Mouse (Mus musculus) G1E (cell line): Measurements from ENCODE around the gene Pfn1. TPM values are rescaled to one million over a fixed set of nuclear protein-coding genes. Genes with fewer than 3 reads are reported as not detected.

Experiments used
- ATAC-seq: 2 replicates; pipeline ENCODE4 v1.8.0; 2016; ENCODE audit warnings: mild to moderate bottlenecking; ENCODE audit not compliant: insufficient number of reproducible peaks, poor library complexity, low FRiP score, severe bottlenecking; ENCODE audit errors: extremely low read depth
- DNase-seq: peaks from one replicate; pipeline ENCODE4 v3.0.0; 2012; ENCODE audit warnings: low spot score
- H3K27me3 ChIP-seq: 2 replicates; pipeline ENCODE4 v1.6.1; 2012; ENCODE audit warnings: mild to moderate bottlenecking, low read length, inconsistent platforms; ENCODE audit not compliant: insufficient read depth
- H3K36me3 ChIP-seq: replicated peaks from 2 replicates; pipeline ENCODE3; 2012; ENCODE audit warnings: mild to moderate bottlenecking, inconsistent platforms
- H3K4me1 ChIP-seq: 2 replicates; pipeline ENCODE4 v1.6.1; 2012; ENCODE audit warnings: low read depth, low read length, inconsistent platforms, mixed read lengths; ENCODE audit not compliant: insufficient read depth
- H3K4me3 ChIP-seq: 2 replicates; pipeline ENCODE4 v1.5.1; 2012; ENCODE audit warnings: low read depth, mild to moderate bottlenecking, inconsistent platforms, low read length, moderate library complexity, mixed read lengths
- H3K9me3 ChIP-seq: replicated peaks from 2 replicates; pipeline ENCODE4 v1.6.1; 2012; ENCODE audit warnings: inconsistent platforms
- CTCF ChIP-seq: IDR thresholded peaks from 2 replicates; pipeline ENCODE4 v1.5.1; 2012; ENCODE audit warnings: low read depth, low read length, inconsistent platforms, mixed read lengths
- GATA1 ChIP-seq: IDR thresholded peaks from 2 replicates; pipeline ENCODE4 v1.6.1; 2012; ENCODE audit warnings: borderline replicate concordance, low read length, inconsistent platforms, mixed read lengths
- GATA2 ChIP-seq: IDR thresholded peaks from 2 replicates; pipeline ENCODE4 v1.6.1; 2012; ENCODE audit warnings: low read depth, low read length, inconsistent platforms, borderline replicate concordance
- POLR2AphosphoS5 ChIP-seq: IDR thresholded peaks from 2 replicates; pipeline ENCODE4 v1.6.1; 2012; ENCODE audit warnings: low read depth, low read length, inconsistent platforms; ENCODE audit not compliant: insufficient replicate concordance
- TAL1 ChIP-seq: conservative IDR thresholded peaks from 2 replicates; pipeline ENCODE4 v1.6.1; 2012; ENCODE audit warnings: low read depth, low read length, inconsistent platforms, mixed read lengths
- polyA plus RNA-seq: library from polyadenylated mRNA; stranded (reverse); fragments of >175 nt; gene quantifications from 2 replicates; pipeline ENCODE4 v1.2.3, GENCODE M21; 2012
- total RNA-seq, 2 experiments: library from RNA; stranded (forward) in 1 of 2; stranded (reverse) in 1 of 2; fragments of 200-1000 nt in 1 of 2; fragments of >200 nt in 1 of 2; fragmentation: Nextera tagmentation in 1 of 2; gene quantifications; 2 replicates each; pipeline ENCODE4 v1.2.3; 2014 to 2017

Gene Pfn1
- total and polyA plus RNA-seq, 3 experiments, result 774 to 3,649 (median 804) TPM

DNA sequence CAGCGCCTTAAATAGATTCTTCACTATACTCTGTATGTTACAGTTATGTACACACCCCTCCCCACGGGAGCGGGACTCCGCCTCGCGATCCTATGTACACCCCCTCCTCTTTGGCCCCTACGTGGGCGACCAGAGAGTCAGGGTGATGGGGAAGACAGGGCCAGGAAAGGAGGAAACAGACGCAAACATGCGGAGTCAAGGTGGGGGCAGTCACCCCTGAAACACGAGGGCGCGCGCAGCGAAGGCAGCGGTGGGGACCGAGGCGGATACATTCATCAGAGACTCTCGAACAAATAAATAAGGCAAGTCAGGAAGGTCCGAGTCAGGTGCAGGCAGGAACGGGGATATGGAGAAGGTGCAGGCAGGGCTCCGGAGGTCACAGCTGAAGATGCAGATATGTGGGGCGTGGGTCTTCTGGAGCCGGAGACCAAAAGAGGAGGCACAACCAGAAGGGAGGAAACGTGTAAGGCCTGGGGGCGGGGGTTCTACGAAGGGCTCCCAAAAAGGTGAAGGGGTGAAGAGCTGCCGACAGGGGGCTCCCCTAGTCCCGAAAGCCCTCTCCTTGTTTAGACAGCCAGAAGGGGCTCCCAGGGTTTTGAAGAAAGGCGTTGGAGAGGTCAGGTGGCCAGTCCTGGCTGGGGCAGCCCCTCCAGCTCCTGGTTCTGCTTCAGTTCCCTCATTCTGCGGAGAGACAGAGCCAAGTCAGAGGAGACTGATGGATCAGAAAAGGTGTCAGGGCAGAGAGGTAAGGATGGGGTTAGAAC is 15.3 kb upstream of the Pfn1 start:
- H3K4me3 ChIP-seq, result peak overlapping the region; percentile 77
- TF ChIP-seq POLR2AphosphoS5 (no peak), GATA2 (no peak), CTCF (0 out of 2 replicates have a peak, but pooled peaks have one; percentile 34)
- peaks cover 72% of the 10 kb centered on the region for H3K36me3 ChIP-seq
- ATAC-seq (peak; percentile 17; the same call in 1 of the 2 replicates), DNase-seq (peak; percentile 86)
- no peaks in the 10 kb centered on the region for H3K27me3 ChIP-seq
- H3K9me3 ChIP-seq, result no peaks in the 10 kb centered on the region
- H3K4me1 ChIP-seq, result peaks cover 54% of the 10 kb centered on the region

DNA sequence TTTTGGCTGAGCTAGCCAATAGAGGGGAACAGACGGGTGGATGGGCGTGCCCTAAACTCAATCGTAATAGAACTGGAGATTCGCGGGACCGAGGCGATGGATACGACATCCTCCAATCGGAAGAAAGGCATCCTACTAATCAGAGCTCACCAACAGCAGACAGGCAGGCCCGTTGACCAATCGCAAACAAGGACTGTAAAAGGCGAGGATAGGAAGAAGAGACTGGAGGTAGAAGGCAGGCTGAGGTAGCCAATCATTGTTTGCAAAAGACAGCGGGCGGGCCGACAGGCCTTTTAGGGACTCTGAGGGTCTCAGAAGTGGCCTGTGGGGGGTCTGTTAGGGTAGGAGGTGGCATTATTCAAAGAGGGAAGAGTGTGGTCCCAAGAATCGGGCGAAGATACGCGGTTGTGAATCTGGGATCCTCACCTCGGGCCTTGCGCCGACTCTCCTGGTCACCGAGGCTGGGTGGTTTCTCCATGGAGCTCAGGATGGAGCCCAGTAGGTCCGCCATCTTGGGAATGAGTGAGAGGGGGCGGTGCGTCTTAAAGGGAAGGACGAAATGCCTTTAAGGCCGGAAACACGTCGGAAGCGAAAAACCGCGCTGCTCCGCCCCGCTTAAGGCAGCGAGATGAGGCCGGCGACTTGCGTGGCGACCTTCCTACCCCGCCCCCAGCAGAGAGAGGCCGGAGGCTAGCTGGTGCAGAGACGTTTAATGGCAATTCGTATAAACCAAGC is 14.5 kb upstream of the Pfn1 start, which contains the start of gene Spag7:
Spag7 (minus strand) TSS at position 646 of the 735 bp plus-strand sequence.
- TF ChIP-seq TAL1 (no peak), GATA1 (no peak), GATA2 (no peak), POLR2AphosphoS5 (no peak), CTCF (no peak)
- Histone ChIP-seq H3K4me3 (peak within 1 kb of the TSS; percentile 77), H3K9me3 (no peaks in the 10 kb centered on the region), H3K36me3 (peaks cover 72% of the 10 kb centered on the region), H3K27me3 (no peaks in the 10 kb centered on the region), H3K4me1 (peaks cover 48% of the 10 kb centered on the region)
- peak; percentile 87 for ATAC-seq
- peak; percentile 98 for DNase-seq

DNA sequence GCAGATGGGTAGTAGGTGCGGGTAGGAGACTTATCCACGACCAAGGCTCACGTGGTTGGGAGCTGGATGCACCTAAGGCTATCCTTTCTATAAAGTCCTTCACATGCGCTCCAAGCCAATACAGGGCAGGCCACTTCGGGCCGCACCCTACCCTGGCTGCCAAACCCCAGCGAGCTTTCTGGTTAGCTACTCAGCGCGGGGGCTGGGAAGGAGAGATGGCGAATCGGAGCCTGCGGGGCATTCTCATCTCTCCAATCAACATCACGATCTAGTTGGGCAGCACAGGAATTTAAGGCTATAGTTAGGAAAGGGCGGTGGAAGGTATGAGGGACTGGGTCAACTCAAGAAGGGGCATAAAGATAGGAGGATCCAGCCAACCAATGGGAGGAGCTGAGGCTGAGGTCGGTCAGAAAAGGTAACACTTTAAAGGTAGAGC is 13.9 kb upstream of the Pfn1 start:
- no peak for ATAC-seq

DNA sequence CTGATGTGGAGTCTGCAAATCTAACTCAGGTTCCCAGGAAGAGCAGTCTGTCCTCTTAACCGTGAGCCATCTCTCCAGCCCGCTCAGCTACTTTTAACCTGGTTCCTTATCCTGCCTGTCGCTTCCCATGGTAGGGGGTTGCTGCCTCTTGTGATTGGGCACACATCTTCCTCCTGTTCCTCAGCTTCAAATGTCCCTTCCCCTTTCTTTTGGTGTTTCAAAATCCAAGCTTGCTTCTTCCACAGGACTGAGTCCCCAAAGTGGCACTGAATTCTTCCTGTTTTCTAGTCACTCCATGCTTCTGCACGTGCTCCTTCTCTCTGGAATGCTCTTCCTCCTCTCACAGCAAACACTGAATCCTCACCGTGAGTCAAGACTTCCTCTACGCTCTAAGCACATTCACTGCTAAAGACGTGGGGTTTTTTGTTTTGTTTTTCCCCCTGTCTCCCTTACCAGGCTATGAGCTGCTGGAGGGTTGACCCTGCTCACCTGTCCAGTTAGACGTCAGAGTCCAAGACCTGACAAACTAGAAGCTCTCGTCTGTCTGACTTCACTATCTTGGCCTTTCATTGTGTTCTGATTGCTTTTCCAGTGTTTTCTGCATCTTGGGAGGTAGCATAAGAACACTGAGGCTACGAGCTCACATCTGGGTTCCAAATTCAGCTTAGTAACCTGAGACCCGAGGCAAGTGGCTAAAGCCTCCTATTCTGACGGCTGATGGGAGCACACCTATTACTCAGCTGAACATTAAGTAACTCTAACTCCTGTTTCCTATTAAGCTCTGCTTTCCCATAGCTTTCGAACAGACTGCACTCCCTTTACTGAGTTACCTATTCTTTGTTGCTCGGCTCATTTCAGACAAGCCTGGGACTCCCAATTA is 13.1 kb upstream of the Pfn1 start:
- Histone ChIP-seq H3K36me3 (peaks cover 78% of the 10 kb centered on the region), H3K27me3 (no peaks in the 10 kb centered on the region), H3K9me3 (no peaks in the 10 kb centered on the region), H3K4me3 (peak overlapping the region; percentile 77; the same call in 1 of the 2 replicates), H3K4me1 (peaks cover 48% of the 10 kb centered on the region)
- no peak for ATAC-seq
- TF ChIP-seq POLR2AphosphoS5 (no peak; the same call in 1 of the 2 replicates), GATA1 (no peak), GATA2 (no peak), TAL1 (no peak), CTCF (no peak)
- DNase-seq, result no peak

More for the DNA sequence above, 13.9 kb upstream of the Pfn1 start:
- Histone ChIP-seq H3K4me3 (peak overlapping the region; percentile 77), H3K36me3 (peaks cover 73% of the 10 kb centered on the region), H3K9me3 (no peaks in the 10 kb centered on the region), H3K27me3 (no peaks in the 10 kb centered on the region), H3K4me1 (peaks cover 48% of the 10 kb centered on the region)
- no peak for DNase-seq
- no peak for TF ChIP-seq GATA2
- no peak for TF ChIP-seq TAL1
- no peak for TF ChIP-seq CTCF

DNA sequence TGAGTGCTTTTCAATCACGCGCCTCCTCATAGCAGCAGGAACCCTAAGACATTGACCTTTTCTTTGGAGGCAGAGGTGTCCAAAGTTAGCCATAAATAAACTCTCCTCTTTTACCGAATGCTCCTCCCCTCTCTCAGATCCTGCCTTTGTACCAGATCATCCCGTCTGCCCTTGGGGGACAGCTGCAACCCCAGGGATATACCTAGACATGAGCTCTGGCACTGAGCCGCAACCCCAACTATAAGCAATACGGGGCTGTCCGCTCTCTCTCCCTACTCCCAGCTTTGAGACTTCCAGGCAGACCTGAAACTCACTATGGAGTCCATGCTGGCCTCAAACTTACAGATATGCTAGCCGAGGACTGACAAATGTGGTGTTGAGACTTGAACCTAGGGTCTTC is 12.2 kb upstream of the Pfn1 start:
- TF ChIP-seq GATA1 (no peak), CTCF (no peak)
- Histone ChIP-seq H3K4me1 (peaks cover 44% of the 10 kb centered on the region), H3K36me3 (peaks cover 78% of the 10 kb centered on the region), H3K4me3 (no peak overlapping the region), H3K27me3 (no peaks in the 10 kb centered on the region), H3K9me3 (no peaks in the 10 kb centered on the region)
- no peak for ATAC-seq
- no peak for DNase-seq

DNA sequence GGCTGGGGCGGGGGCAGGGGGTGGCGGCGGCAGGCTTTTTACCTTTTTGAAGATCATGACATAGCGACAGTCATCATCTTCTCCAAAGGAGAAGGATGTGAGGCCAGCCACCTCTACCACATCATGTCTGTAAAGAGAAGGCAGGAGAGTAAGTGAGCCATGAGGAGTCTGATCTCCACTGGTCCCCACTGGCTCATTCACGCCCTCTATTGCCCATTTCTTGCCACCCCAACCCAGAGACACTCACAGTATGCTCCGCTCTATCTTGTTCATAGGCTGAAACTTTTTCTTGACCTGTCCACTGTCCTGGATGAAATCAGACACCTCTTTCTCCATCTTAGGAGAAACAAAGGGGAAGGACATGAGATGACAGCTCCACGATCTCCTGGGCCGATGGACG is 10.3 kb upstream of the Pfn1 start:
- peaks cover 78% of the 10 kb centered on the region for H3K36me3 ChIP-seq
- no peak for ATAC-seq
- no peak for DNase-seq

More for the DNA sequence above, 10.3 kb upstream of the Pfn1 start:
- H3K4me1 ChIP-seq, result peaks cover 27% of the 10 kb centered on the region
- no peak overlapping the region for H3K4me3 ChIP-seq
- TF ChIP-seq GATA2 (no peak), POLR2AphosphoS5 (no peak), TAL1 (no peak), CTCF (no peak), GATA1 (no peak)
- H3K27me3 ChIP-seq, result no peaks in the 10 kb centered on the region
- H3K9me3 ChIP-seq, result no peaks in the 10 kb centered on the region
